Mouse (Mus musculus): Measurements from ENCODE around the gene Tubd1.

- TF ChIP-seq CTCF (IDR thresholded peaks at IDR 0.05; ENCODE audit: extremely low read depth, insufficient read length, insufficient replicate concordance, low read depth, low read length) (no peak), POLR2A (IDR thresholded peaks at IDR 0.05; ENCODE audit: low read depth, low read length) (no peak)
Measured at GRCm38 (mm10) chr11:86532834-86533233, 12.0 kb upstream of the Tubd1 start.
